Mouse (Mus musculus) CH12.LX (cell line): ENCODE data around the gene Sptlc3. TPM values are rescaled to one million over a fixed set of nuclear protein-coding genes. Genes with fewer than 3 reads are reported as not detected.

Experiments
- DNase-seq: peaks from one replicate; pipeline ENCODE4 v3.0.0-alpha.2; 2013; ENCODE audit errors: extremely low read depth
- H3K27ac ChIP-seq: 2 replicates; pipeline ENCODE4 v1.5.1; 2012; ENCODE audit warnings: low read depth, mild to moderate bottlenecking, control low read depth, moderate library complexity; ENCODE audit not compliant: insufficient read depth
- H3K27me3 ChIP-seq: replicated peaks from 2 replicates; pipeline ENCODE3; 2012; ENCODE audit warnings: inconsistent platforms
- H3K36me3 ChIP-seq, 2 experiments: replicated peaks in 1 of 2; 2 replicates each; pipeline versions ENCODE3 to v1.6.1; 2012; ENCODE audit warnings: inconsistent platforms in 1 of 2, low read length in 1 of 2, mild to moderate bottlenecking in 1 of 2, mixed read lengths in 1 of 2, moderate library complexity in 1 of 2; ENCODE audit not compliant: control insufficient read depth in 1 of 2, insufficient read depth in 1 of 2
- H3K4me1 ChIP-seq, 2 experiments: 2 replicates each; pipeline ENCODE4 v1.6.1; 2012; ENCODE audit warnings: inconsistent platforms in 1 of 2, moderate library complexity in 1 of 2; ENCODE audit not compliant: insufficient read depth in 2 of 2, control insufficient read depth in 1 of 2
- H3K4me2 ChIP-seq: 2 replicates; pipeline ENCODE4 v1.6.1; 2012; ENCODE audit warnings: low read depth, mild to moderate bottlenecking, control low read depth; ENCODE audit not compliant: poor library complexity, insufficient read depth, severe bottlenecking
- H3K4me3 ChIP-seq, 3 experiments: fragments of 150-350 bp in 1 of 3; sonication (generic) in 1 of 3; replicated peaks in 1 of 3; 2 replicates each; pipeline versions ENCODE3 to v1.5.1; 2011 to 2012; ENCODE audit warnings: low read depth in 2 of 3, low read length in 2 of 3, mild to moderate bottlenecking in 2 of 3, moderate library complexity in 2 of 3, control low read depth in 1 of 3, improper control_type of control experiment in 1 of 3, inconsistent platforms in 1 of 3, mixed read lengths in 1 of 3; ENCODE audit not compliant: poor library complexity in 1 of 3
- H3K79me2 ChIP-seq: replicated peaks from 2 replicates; pipeline ENCODE4 v1.6.1; 2012; ENCODE audit warnings: mild to moderate bottlenecking, moderate library complexity; ENCODE audit not compliant: control insufficient read depth, poor library complexity, insufficient read depth, severe bottlenecking; ENCODE audit errors: extremely low read depth
- H3K9ac ChIP-seq: 2 replicates; pipeline ENCODE4 v1.6.1; 2012; ENCODE audit warnings: low read depth, mild to moderate bottlenecking, control low read depth, moderate library complexity; ENCODE audit not compliant: insufficient read depth
- H3K9me3 ChIP-seq: replicated peaks from 2 replicates; pipeline ENCODE3; 2012; ENCODE audit warnings: low read length, inconsistent platforms, mixed read lengths
- CTCF ChIP-seq, 2 experiments: IDR thresholded peaks in 1 of 2; conservative IDR thresholded peaks in 1 of 2; 2 replicates each; pipeline ENCODE4 v1.5.1; 2011 to 2012; ENCODE audit warnings: low read depth in 2 of 2, low read length in 2 of 2, improper control_type of control experiment in 1 of 2, inconsistent platforms in 1 of 2, mild to moderate bottlenecking in 1 of 2, moderate library complexity in 1 of 2
- ELF1 ChIP-seq: IDR thresholded peaks from 2 replicates; pipeline ENCODE4 v1.6.1; 2014; ENCODE audit warnings: low read depth, mild to moderate bottlenecking, inconsistent platforms, low read length, improper control_type of control experiment
- EP300 ChIP-seq: IDR thresholded peaks from 2 replicates; pipeline ENCODE4 v1.6.1; 2011; ENCODE audit warnings: low read length, improper control_type of control experiment
- ETS1 ChIP-seq: conservative IDR thresholded peaks from 2 replicates; pipeline ENCODE4 v1.6.1; 2012; ENCODE audit warnings: low read depth, mild to moderate bottlenecking, inconsistent platforms, low read length, improper control_type of control experiment, moderate library complexity
- GABPA ChIP-seq: IDR thresholded peaks from 2 replicates; pipeline ENCODE4 v1.6.1; 2012; ENCODE audit warnings: low read depth, low read length, improper control_type of control experiment, inconsistent platforms; ENCODE audit not compliant: insufficient replicate concordance
- IRF4 ChIP-seq: IDR thresholded peaks from 2 replicates; pipeline ENCODE4 v1.6.1; 2014; ENCODE audit warnings: low read depth, mild to moderate bottlenecking, inconsistent platforms, low read length, improper control_type of control experiment
- JUN ChIP-seq: IDR thresholded peaks from 2 replicates; pipeline ENCODE4 v1.6.1; 2011; ENCODE audit warnings: low read depth, mild to moderate bottlenecking, low read length, improper control_type of control experiment, moderate library complexity; ENCODE audit not compliant: insufficient read depth
- JUND ChIP-seq: conservative IDR thresholded peaks from 2 replicates; pipeline ENCODE4 v1.6.1; 2011; ENCODE audit warnings: low read depth, low read length, improper control_type of control experiment
- KAT2A ChIP-seq: IDR thresholded peaks from 2 replicates; pipeline ENCODE4 v1.6.1; 2012; ENCODE audit warnings: low read length, improper control_type of control experiment, inconsistent platforms; ENCODE audit not compliant: insufficient replicate concordance
- MAFK ChIP-seq: IDR thresholded peaks from 2 replicates; pipeline ENCODE4 v1.6.1; 2011; ENCODE audit warnings: low read length, improper control_type of control experiment; ENCODE audit not compliant: insufficient replicate concordance
- MAX ChIP-seq: IDR thresholded peaks from 2 replicates; pipeline ENCODE4 v1.6.1; 2011; ENCODE audit warnings: low read length, improper control_type of control experiment
- MAZ ChIP-seq: IDR thresholded peaks from 2 replicates; pipeline ENCODE4 v1.6.1; 2012; ENCODE audit warnings: low read depth, mild to moderate bottlenecking, inconsistent platforms, low read length, improper control_type of control experiment, moderate library complexity
- MXI1 ChIP-seq: IDR thresholded peaks from 2 replicates; pipeline ENCODE4 v1.6.1; 2011; ENCODE audit warnings: mild to moderate bottlenecking, low read depth, low read length, improper control_type of control experiment
- MYC ChIP-seq: IDR thresholded peaks from 2 replicates; pipeline ENCODE4 v1.6.1; 2011; ENCODE audit warnings: low read depth, mild to moderate bottlenecking, improper control_type of control experiment, low read length
- NELFE ChIP-seq: IDR thresholded peaks from 2 replicates; pipeline ENCODE4 v1.6.1; 2011; ENCODE audit warnings: low read depth, low read length, improper control_type of control experiment
- NRF1 ChIP-seq: IDR thresholded peaks from 2 replicates; pipeline ENCODE4 v1.6.1; 2014; ENCODE audit warnings: low read depth, mild to moderate bottlenecking, inconsistent platforms, low read length, improper control_type of control experiment, moderate library complexity
- POLR2AphosphoS2 ChIP-seq: IDR thresholded peaks from 2 replicates; pipeline ENCODE4 v1.6.1; 2011; ENCODE audit warnings: low read depth, low read length, improper control_type of control experiment
- RAD21 ChIP-seq: IDR thresholded peaks from 2 replicates; pipeline ENCODE4 v1.6.1; 2011; ENCODE audit warnings: low read depth, mild to moderate bottlenecking, low read length, improper control_type of control experiment, moderate library complexity
- RCOR1 ChIP-seq: conservative IDR thresholded peaks from 2 replicates; pipeline ENCODE4 v1.6.1; 2012; ENCODE audit warnings: low read depth, mild to moderate bottlenecking, inconsistent platforms, low read length, improper control_type of control experiment
- SIN3A ChIP-seq: IDR thresholded peaks from 2 replicates; pipeline ENCODE4 v1.6.1; 2012; ENCODE audit warnings: low read length, improper control_type of control experiment, inconsistent platforms
- SMC3 ChIP-seq: IDR thresholded peaks from 2 replicates; pipeline ENCODE4 v1.6.1; 2011; ENCODE audit warnings: low read depth, low read length, improper control_type of control experiment
- TBP ChIP-seq: conservative IDR thresholded peaks from 2 replicates; pipeline ENCODE4 v1.6.1; 2011; ENCODE audit warnings: low read depth, low read length, improper control_type of control experiment
- TCF12 ChIP-seq: IDR thresholded peaks from 2 replicates; pipeline ENCODE4 v1.6.1; 2014; ENCODE audit warnings: low read depth, mild to moderate bottlenecking, inconsistent platforms, low read length, improper control_type of control experiment
- ZC3H11A ChIP-seq: IDR thresholded peaks from 2 replicates; pipeline ENCODE4 v1.6.1; 2012; ENCODE audit warnings: low read depth, mild to moderate bottlenecking, inconsistent platforms, low read length, improper control_type of control experiment
- ZKSCAN1 ChIP-seq: IDR thresholded peaks from 2 replicates; pipeline ENCODE4 v1.6.1; 2012; ENCODE audit warnings: low read depth, inconsistent platforms, low read length, improper control_type of control experiment, borderline replicate concordance
- ZMIZ1 ChIP-seq: IDR thresholded peaks from 2 replicates; pipeline ENCODE4 v1.6.1; 2012; ENCODE audit warnings: low read depth, mild to moderate bottlenecking, inconsistent platforms, low read length, improper control_type of control experiment
- ZNF384 ChIP-seq: IDR thresholded peaks from 2 replicates; pipeline ENCODE4 v1.6.1; 2012; ENCODE audit warnings: low read depth, low read length, improper control_type of control experiment, inconsistent platforms
- dilution Hi-C: fragments of 300-500 bp; cut with MboI; formaldehyde crosslinking; loops from 2 replicates; pipeline ENCODE4 v1.14.3; 2020; ENCODE audit warnings: low sequenced_read_pairs; ENCODE audit not compliant: extremely low pct_unique_long_range_greater_than_20kb, extremely low pct_ligation_motif_present
- in situ Hi-C: fragments of 300-500 bp; cut with MboI; formaldehyde crosslinking; loops from 3 replicates; pipeline ENCODE4 v1.14.3; 2019; ENCODE audit warnings: low sequenced_read_pairs, low pct_ligation_motif_present, low pct_unique_long_range_greater_than_20kb, mixed read lengths
- polyA plus RNA-seq: library from polyadenylated mRNA; unstranded; fragments of >175 nt; gene quantifications from 2 replicates; pipeline ENCODE4 v1.2.1, GENCODE M21; 2012; ENCODE audit warnings: low read depth; ENCODE audit not compliant: insufficient read length
- total RNA-seq, 2 experiments: library from RNA; depleted of rRNA; stranded (reverse); fragments of 300-350 nt in 1 of 2; fragments of >200 nt in 1 of 2; gene quantifications; 2 replicates each; pipeline ENCODE4 v1.2.3; 2012 to 2014

The Sptlc3 gene
- total and polyA plus RNA-seq, 3 experiments = not detected

GRCm38 (mm10) chr2:139589905-139590304 lies 96.2 kb downstream of the Sptlc3 start:
- no peaks in the 10 kb centered on the region for H3K79me2 ChIP-seq
- TF ChIP-seq ZKSCAN1 = no peak
- TF ChIP-seq ZMIZ1 = no peak
- no peak for TF ChIP-seq TBP
- TF ChIP-seq MAFK = no peak
- no peak for TF ChIP-seq ETS1
- peak; percentile 21 for TF ChIP-seq RAD21
- TF ChIP-seq ZC3H11A = no peak
- peak; percentile 53 for TF ChIP-seq SMC3
- TF ChIP-seq POLR2AphosphoS2 = no peak
- TF ChIP-seq CTCF (conservative IDR thresholded peaks at IDR 0.05 in 1 of 2, IDR thresholded peaks at IDR 0.05 in 1 of 2; ENCODE audit: low read depth in 2 of 2, low read length in 2 of 2) = peak; percentile 61 to 70
- TF ChIP-seq GABPA = no peak
- no peak for TF ChIP-seq JUN
- dilution Hi-C loops (no loop called here), in situ Hi-C loops (loop anchor here (10.0 to 25.0 kb wide), 3 partner anchors 135 to 372 kb away; no protein-coding TSS in a partner anchor)
- no peak overlapping the region for H3K9ac ChIP-seq
- no peaks in the 10 kb centered on the region for H3K9me3 ChIP-seq
- peak; percentile 62 for DNase-seq
- H3K4me3 ChIP-seq = no peak overlapping the region
- H3K4me1 ChIP-seq = no peaks in the 10 kb centered on the region
- no peaks in the 10 kb centered on the region for H3K36me3 ChIP-seq
- peaks cover 27% of the 10 kb centered on the region for H3K27me3 ChIP-seq
- H3K4me2 ChIP-seq = no peak overlapping the region
- H3K27ac ChIP-seq = no peak overlapping the region

GRCm38 (mm10) chr2:139590888-139591698 lies 97.4 kb downstream of the Sptlc3 start:
- Histone ChIP-seq H3K9me3 (no peaks in the 10 kb centered on the region), H3K27me3 (peaks cover 24% of the 10 kb centered on the region), H3K27ac (no peak overlapping the region), H3K36me3 (no peaks in the 10 kb centered on the region), H3K4me3 (no peak overlapping the region), H3K9ac (no peak overlapping the region), H3K4me2 (no peak overlapping the region), H3K4me1 (no peaks in the 10 kb centered on the region), H3K79me2 (no peaks in the 10 kb centered on the region)
- in situ Hi-C loops = loop anchor here (10.0 to 25.0 kb wide), 3 partner anchors 134 to 371 kb away; no protein-coding TSS in a partner anchor
- peak; percentile 58 for DNase-seq
- no peak for TF ChIP-seq ELF1
- no peak for TF ChIP-seq POLR2AphosphoS2
- no peak for TF ChIP-seq JUND
- TF ChIP-seq ZC3H11A = peak; percentile 8; the same call in 1 of the 2 replicates
- no peak for TF ChIP-seq MAZ
- TF ChIP-seq MXI1 = no peak
- TF ChIP-seq ETS1 = no peak
- TF ChIP-seq CTCF (conservative IDR thresholded peaks at IDR 0.05 in 1 of 2, IDR thresholded peaks at IDR 0.05 in 1 of 2; ENCODE audit: low read depth in 2 of 2, low read length in 2 of 2) = peak in 1 of 2 experiments; percentile 87; a peak in 3 of 4 replicates
- no peak for TF ChIP-seq KAT2A
- no peak for TF ChIP-seq TCF12
- no peak for TF ChIP-seq IRF4
- TF ChIP-seq SMC3 = peak; percentile 78
- TF ChIP-seq EP300 = no peak
- no peak for TF ChIP-seq MAFK
- TF ChIP-seq ZKSCAN1 = no peak
- no peak for TF ChIP-seq NRF1
- TF ChIP-seq RCOR1 = no peak
- TF ChIP-seq SIN3A = no peak
- TF ChIP-seq ZNF384 = no peak
- no peak for TF ChIP-seq ZMIZ1
- TF ChIP-seq RAD21 = peak; percentile 55
- TF ChIP-seq NELFE = no peak
- TF ChIP-seq MYC = no peak
- no peak for TF ChIP-seq TBP
- TF ChIP-seq MAX = no peak
- dilution Hi-C loops = no loop called here
